Mouse (Mus musculus): ENCODE measurements around the gene Grm4.

- TF ChIP-seq POLR2A (IDR thresholded peaks at IDR 0.05; ENCODE audit: borderline replicate concordance, control insufficient read depth, low read depth, low read length) (no peak), CTCF (IDR thresholded peaks at IDR 0.05; ENCODE audit: control insufficient read depth, insufficient read depth, low read length) (no peak)
Observed at GRCm38 (mm10) chr17:27508002-27508401, 13.2 kb downstream of the Grm4 start.
